Mouse (Mus musculus) G1E (cell line): ENCODE data around the gene Cadps.

Experiments
- CTCF ChIP-seq: IDR thresholded peaks from 2 replicates; pipeline ENCODE4 v1.5.1; 2012; ENCODE audit warnings: low read depth, low read length, inconsistent platforms, mixed read lengths
- GATA1 ChIP-seq: IDR thresholded peaks from 2 replicates; pipeline ENCODE4 v1.6.1; 2012; ENCODE audit warnings: borderline replicate concordance, low read length, inconsistent platforms, mixed read lengths
- POLR2AphosphoS5 ChIP-seq: IDR thresholded peaks from 2 replicates; pipeline ENCODE4 v1.6.1; 2012; ENCODE audit warnings: low read depth, low read length, inconsistent platforms; ENCODE audit not compliant: insufficient replicate concordance
- TAL1 ChIP-seq: conservative IDR thresholded peaks from 2 replicates; pipeline ENCODE4 v1.6.1; 2012; ENCODE audit warnings: low read depth, low read length, inconsistent platforms, mixed read lengths

- TF ChIP-seq CTCF (no peak), TAL1 (no peak), GATA1 (no peak), POLR2AphosphoS5 (no peak)
Observed at GRCm38 (mm10) chr14:12530554-12530953, 292.3 kb downstream of the Cadps start.
